Mouse (Mus musculus) heart, adult 2 months (tissue): ENCODE results near the gene Gsn. TPM values are rescaled to one million over a fixed set of nuclear protein-coding genes. Genes with fewer than 3 reads are reported as not detected.

ENCODE experiments used
- DNase-seq, 2 experiments: peaks; one replicate each; pipeline ENCODE4 v3.0.0; 2021
- H3K27ac ChIP-seq: fragments of 200-600 bp; 2 replicates; pipeline ENCODE4 v1.8.1; 2022
- H3K27me3 ChIP-seq: fragments of 200-500 bp; 2 replicates; pipeline ENCODE4 v1.6.1; 2012; ENCODE audit warnings: mild to moderate bottlenecking, low read length, inconsistent platforms, mixed read lengths; ENCODE audit not compliant: control insufficient read depth, insufficient read depth
- H3K36me3 ChIP-seq: fragments of 200-500 bp; 2 replicates; pipeline ENCODE4 v1.6.1; 2012; ENCODE audit warnings: low read length, inconsistent platforms; ENCODE audit not compliant: control insufficient read depth, insufficient read depth
- H3K4me1 ChIP-seq: fragments of 200-500 bp; 2 replicates; pipeline ENCODE4 v1.6.1; 2011; ENCODE audit warnings: low read length; ENCODE audit not compliant: control insufficient read depth, insufficient read depth
- H3K4me3 ChIP-seq: fragments of 200-600 bp; 2 replicates; pipeline ENCODE4 v1.8.1; 2022
- H3K79me2 ChIP-seq: fragments of 200-500 bp; replicated peaks from 2 replicates; pipeline ENCODE4 v1.6.1; 2012; ENCODE audit warnings: mild to moderate bottlenecking, inconsistent platforms, low read length, moderate library complexity, mixed read lengths; ENCODE audit not compliant: control insufficient read depth, insufficient read depth
- H3K9ac ChIP-seq: fragments of 200-500 bp; 2 replicates; pipeline ENCODE4 v1.6.1; 2012; ENCODE audit warnings: low read depth, mild to moderate bottlenecking, control low read depth, inconsistent platforms, low read length, mixed read lengths
- CTCF ChIP-seq: fragments of 200-600 bp; IDR thresholded peaks from 2 replicates; pipeline ENCODE4 v1.8.1; 2022; ENCODE audit warnings: antibody characterized with exemption, mild to moderate bottlenecking, moderate library complexity
- EP300 ChIP-seq: fragments of 200-500 bp; IDR thresholded peaks from 2 replicates; pipeline ENCODE4 v1.6.1; 2011; ENCODE audit warnings: low read depth, low read length, control low read depth; ENCODE audit not compliant: insufficient read depth
- POLR2A ChIP-seq: fragments of 200-500 bp; IDR thresholded peaks from 2 replicates; pipeline ENCODE4 v1.6.1; 2011; ENCODE audit warnings: mild to moderate bottlenecking, low read depth, low read length, control low read depth; ENCODE audit not compliant: insufficient read depth
- WGBS: fragments of 180-500 bp; shearing (Covaris S2); methylation state at CpG from one replicate; pipeline ENCODE4 v1.1.7; 2018; 5-methylcytosine and 5-hydroxymethylcytosine counted together
- intact Hi-C: fragments of 180-260 bp; cut with DNase I; formaldehyde crosslinking; loops from one replicate; pipeline ENCODE4 v1.15.1; 2025
- polyA plus RNA-seq: library from polyadenylated mRNA; depleted of rRNA; stranded (reverse); fragments of >200 nt; gene quantifications from 2 replicates; pipeline ENCODE4 v1.2.3, GENCODE M21; 2012; rRNA removed
- total RNA-seq, 2 experiments: library from RNA; stranded (reverse); gene quantifications; 2 replicates each; pipeline ENCODE4 v1.2.3; 2021

Gene Gsn
- total and polyA plus RNA-seq, 3 experiments, result 878 to 1,373 (median 1,097) TPM

DNA sequence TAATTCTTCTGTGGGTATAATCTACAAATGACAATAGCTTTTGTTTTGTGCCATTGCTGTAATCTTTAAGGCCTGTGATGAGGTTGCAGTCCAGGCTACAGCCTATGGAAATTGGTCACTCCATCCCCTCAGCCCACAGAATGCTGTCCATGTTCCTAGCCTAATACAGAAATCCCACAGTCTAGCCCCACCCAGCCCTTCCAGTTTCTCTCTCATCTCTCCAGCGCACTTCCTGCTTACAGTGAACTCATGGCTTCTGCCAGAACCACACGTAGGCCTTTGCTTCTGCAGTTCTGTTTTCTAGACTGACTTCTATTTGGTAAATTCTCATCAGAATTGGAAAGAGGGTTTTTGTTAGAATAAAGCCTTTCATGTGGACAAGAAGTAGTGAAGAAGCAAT is 89.8 kb downstream of the Gsn start:
- Histone ChIP-seq H3K9ac (no peak overlapping the region), H3K27me3 (no peaks in the 10 kb centered on the region), H3K79me2 (no peaks in the 10 kb centered on the region), H3K36me3 (no peaks in the 10 kb centered on the region), H3K27ac (no peak overlapping the region), H3K4me3 (no peak overlapping the region), H3K4me1 (no peaks in the 10 kb centered on the region)
- intact Hi-C loops, result no loop called here
- TF ChIP-seq EP300, result no peak
- no peak for TF ChIP-seq POLR2A
- TF ChIP-seq CTCF, result no peak
- no peak for DNase-seq
- 54% methylated on average over 2 of the region's 2 CpGs for WGBS

- DNase-seq, result no peak
- no peaks in the 10 kb centered on the region for H3K27me3 ChIP-seq
- TF ChIP-seq POLR2A, result no peak
- TF ChIP-seq EP300, result no peak
- peak; percentile 80 for TF ChIP-seq CTCF
- H3K36me3 ChIP-seq, result no peaks in the 10 kb centered on the region
- H3K4me1 ChIP-seq, result no peaks in the 10 kb centered on the region
- H3K79me2 ChIP-seq, result no peaks in the 10 kb centered on the region
- 33% methylated on average over 5 of the region's 5 CpGs for WGBS
- intact Hi-C loops, result loop anchor here (1.0 to 2.0 kb wide), 2 partner anchors 32 to 51 kb away; no protein-coding TSS in a partner anchor
- H3K9ac ChIP-seq, result no peak overlapping the region
- H3K27ac ChIP-seq, result no peak overlapping the region
- no peak overlapping the region for H3K4me3 ChIP-seq
Measured at GRCm38 (mm10) chr2:35349184-35349583, 93.0 kb downstream of the Gsn start.

Other genes starting within 250 kb of the Gsn start
- gene Hc, start 194.9 kb upstream of the Gsn start, total RNA-seq, result not detected
- gene Hc, start 194.9 kb upstream of the Gsn start, polyA plus RNA-seq, result 0.06 and 0.26 TPM in 2 replicates
- not detected for gene AI182371, start 154.8 kb upstream of the Gsn start, total RNA-seq
- 0.14 and 0.35 TPM in 2 replicates for gene AI182371, start 154.8 kb upstream of the Gsn start, polyA plus RNA-seq
- 1 to 10 TPM; 5.0 to 5.3 TPM for gene Cntrl, start 146.9 kb upstream of the Gsn start, total RNA-seq
- 6.5 and 8.1 TPM in 2 replicates for gene Cntrl, start 146.9 kb upstream of the Gsn start, polyA plus RNA-seq
- gene Rab14, start 55.3 kb upstream of the Gsn start, total RNA-seq, result 100 to 1,000 TPM; 129 to 135 TPM
- 61.4 and 70.1 TPM in 2 replicates for gene Rab14, start 55.3 kb upstream of the Gsn start, polyA plus RNA-seq
- 10 to 100 TPM; 82.4 to 87.5 TPM for gene Stom, start 80.6 kb downstream of the Gsn start, total RNA-seq
- gene Stom, start 80.6 kb downstream of the Gsn start, polyA plus RNA-seq, result 75.6 and 147 TPM in 2 replicates
- not detected for gene 4930568D16Rik, start 111.3 kb downstream of the Gsn start, total RNA-seq
- not detected in 2 replicates for gene 4930568D16Rik, start 111.3 kb downstream of the Gsn start, polyA plus RNA-seq
- gene 4930402F06Rik, start 140.8 kb downstream of the Gsn start, total RNA-seq, result not detected
- not detected in 2 replicates for gene 4930402F06Rik, start 140.8 kb downstream of the Gsn start, polyA plus RNA-seq
- gene Ggta1, start 206.9 kb downstream of the Gsn start, total RNA-seq, result 10 to 100 TPM; 15.4 to 15.5 TPM
- gene Ggta1, start 206.9 kb downstream of the Gsn start, polyA plus RNA-seq, result 8.6 and 16.0 TPM in 2 replicates